Mouse (Mus musculus) ES-E14 (cell line): ENCODE data around the gene Cenpe. TPM values are rescaled to one million over a fixed set of nuclear protein-coding genes. Genes with fewer than 3 reads are reported as not detected.
A peak's percentile ranks its signal among the peaks of the same experiment; 100 is the strongest.

Experiments used
- DNase-seq: peaks from one replicate; pipeline ENCODE4 v3.0.0-alpha.2; 2013; ENCODE audit warnings: low read depth, low spot score
- H3K27ac ChIP-seq: 2 replicates; pipeline ENCODE4 v1.5.1; 2012; ENCODE audit warnings: low read depth, mild to moderate bottlenecking, low read length, moderate library complexity, mixed read lengths; ENCODE audit not compliant: poor library complexity, insufficient read depth, severe bottlenecking
- H3K36me3 ChIP-seq: 2 replicates; pipeline ENCODE4 v1.6.1; 2012; ENCODE audit warnings: mild to moderate bottlenecking, low read length, moderate library complexity, mixed read lengths; ENCODE audit not compliant: control insufficient read depth, poor library complexity, insufficient read depth, severe bottlenecking
- H3K4me1 ChIP-seq, 2 experiments: fragments of 150-350 bp in 1 of 2; sonication (generic) in 1 of 2; 2 replicates each; pipeline ENCODE4 v1.6.1; 2012; ENCODE audit warnings: low read length in 2 of 2, mild to moderate bottlenecking in 1 of 2, mixed read lengths in 1 of 2; ENCODE audit not compliant: control insufficient read depth in 2 of 2, insufficient read depth in 2 of 2, poor library complexity in 1 of 2
- H3K4me3 ChIP-seq, 2 experiments: fragments of 150-350 bp in 1 of 2; sonication (generic) in 1 of 2; 2 replicates each; pipeline ENCODE4 v1.5.1; 2012; ENCODE audit warnings: low read length in 2 of 2, low read depth in 1 of 2, mild to moderate bottlenecking in 1 of 2, mixed read lengths in 1 of 2; ENCODE audit not compliant: insufficient read depth in 1 of 2, poor library complexity in 1 of 2, severe bottlenecking in 1 of 2
- H3K9ac ChIP-seq: 2 replicates; pipeline ENCODE4 v1.6.1; 2012; ENCODE audit warnings: low read depth, mild to moderate bottlenecking, low read length, mixed read lengths; ENCODE audit not compliant: poor library complexity, insufficient read depth, severe bottlenecking
- H3K9me3 ChIP-seq: fragments of 150-350 bp; sonication (generic); 2 replicates; pipeline ENCODE4 v1.6.1; 2012; ENCODE audit warnings: low read depth, mild to moderate bottlenecking, low read length; ENCODE audit not compliant: control insufficient read depth, insufficient read depth
- CHD2 ChIP-seq: IDR thresholded peaks from 2 replicates; pipeline ENCODE4 v1.6.1; 2014; ENCODE audit warnings: mild to moderate bottlenecking, low read depth, low read length, inconsistent platforms
- HCFC1 ChIP-seq: IDR thresholded peaks from 2 replicates; pipeline ENCODE4 v1.6.1; 2012; ENCODE audit warnings: low read length, inconsistent platforms, borderline replicate concordance; ENCODE audit not compliant: insufficient read depth
- MAFK ChIP-seq: IDR thresholded peaks from 2 replicates; pipeline ENCODE4 v1.6.1; 2014; ENCODE audit warnings: mild to moderate bottlenecking, low read depth, low read length, inconsistent platforms; ENCODE audit not compliant: insufficient read depth
- ZC3H11A ChIP-seq: IDR thresholded peaks from 2 replicates; pipeline ENCODE4 v1.6.1; 2012; ENCODE audit warnings: low read depth, mild to moderate bottlenecking, inconsistent platforms, low read length, borderline replicate concordance
- ZNF384 ChIP-seq: IDR thresholded peaks from 2 replicates; pipeline ENCODE4 v1.6.1; 2012; ENCODE audit warnings: low read depth, low read length, inconsistent platforms
- in situ Hi-C, 2 experiments: fragments of 600-800 bp; cut with MboI; formaldehyde crosslinking; loops; one replicate each; pipeline ENCODE4 v1.15.1; 2025; ENCODE audit warnings: low sequenced_read_pairs in 2 of 2, inconsistent platforms in 1 of 2; ENCODE audit not compliant: unreplicated experiment in 2 of 2
- total RNA-seq: library from RNA; depleted of rRNA; stranded (reverse); fragments of 300-350 nt; gene quantifications from 2 replicates; pipeline ENCODE4 v1.2.3, GENCODE M21; 2012

Cenpe gene
- total RNA-seq, 1 experiment, result 30.8 TPM

- H3K4me1 ChIP-seq, result no peaks in the 10 kb centered on the region
- in situ Hi-C loops, result loop anchor here in 1 of 2 experiments (25.0 kb wide), 1 partner anchor 488 kb away; no protein-coding TSS in a partner anchor
- TF ChIP-seq ZC3H11A (no peak), ZNF384 (no peak), HCFC1 (no peak), MAFK (no peak), CHD2 (no peak)
- no peaks in the 10 kb centered on the region for H3K36me3 ChIP-seq
- H3K27ac ChIP-seq, result no peak overlapping the region
- H3K9me3 ChIP-seq, result no peaks in the 10 kb centered on the region
- H3K9ac ChIP-seq, result no peak overlapping the region
- H3K4me3 ChIP-seq, result no peak overlapping the region
- DNase-seq, result no peak
These were observed 11.7 kb upstream of the Cenpe start for GRCm38 (mm10) chr3:135200409-135201303.

GRCm38 (mm10) chr3:135206621-135207020 lies 5.7 kb upstream of the Cenpe start:
- Histone ChIP-seq H3K27ac (no peak overlapping the region), H3K9me3 (no peaks in the 10 kb centered on the region), H3K36me3 (no peaks in the 10 kb centered on the region), H3K4me3 (no peak overlapping the region), H3K4me1 (0 out of 4 replicates have a peak, but pooled peaks cover under 1 to 2% of the 10 kb centered on the region in 2 experiments), H3K9ac (no peak overlapping the region)
- no peak for DNase-seq
- in situ Hi-C loops, result loop anchor here in 1 of 2 experiments (25.0 kb wide), 1 partner anchor 494 kb away; no protein-coding TSS in a partner anchor
- TF ChIP-seq CHD2 (no peak), MAFK (no peak), ZC3H11A (peak; percentile 51; the same call in 1 of the 2 replicates), ZNF384 (no peak), HCFC1 (no peak)

GRCm38 (mm10) chr3:135212658-135213350 lies 467 bp downstream of the Cenpe start:
- in situ Hi-C loops, result loop anchor here in 1 of 2 experiments (25.0 kb wide), 1 partner anchor 501 kb away; no protein-coding TSS in a partner anchor
- H3K9ac ChIP-seq, result peak overlapping the region; percentile 97
- H3K4me3 ChIP-seq, result peak overlapping the region; percentile 93 to 99
- no peak overlapping the region for H3K27ac ChIP-seq
- H3K4me1 ChIP-seq, result peaks cover 3 to 4% of the 10 kb centered on the region in 2 experiments; a peak in 2 of 4 replicates
- H3K9me3 ChIP-seq, result no peaks in the 10 kb centered on the region
- TF ChIP-seq CHD2, result no peak; the same call in 1 of the 2 replicates
- TF ChIP-seq HCFC1, result no peak
- TF ChIP-seq ZC3H11A, result no peak
- TF ChIP-seq MAFK, result no peak
- TF ChIP-seq ZNF384, result no peak
- no peak for DNase-seq
- peaks cover 10% of the 10 kb centered on the region for H3K36me3 ChIP-seq

- Histone ChIP-seq H3K9me3 (no peaks in the 10 kb centered on the region), H3K4me3 (no peak overlapping the region), H3K4me1 (no peaks in the 10 kb centered on the region), H3K27ac (no peak overlapping the region), H3K9ac (no peak overlapping the region), H3K36me3 (peaks cover 24% of the 10 kb centered on the region)
- no peak for DNase-seq
- in situ Hi-C loops, result loop anchor here in 1 of 2 experiments (25.0 kb wide), 1 partner anchor 1745 kb away; no protein-coding TSS in a partner anchor
- TF ChIP-seq ZNF384, result no peak
- TF ChIP-seq MAFK, result no peak
- TF ChIP-seq ZC3H11A, result no peak
- no peak for TF ChIP-seq CHD2
- no peak for TF ChIP-seq HCFC1
These were observed 19.7 kb downstream of the Cenpe start for GRCm38 (mm10) chr3:135232058-135232457.
